Mouse (Mus musculus) neutrophil, adult 59 days (primary cell): ENCODE results near the gene Tyro3. TPM values are rescaled to one million over a fixed set of nuclear protein-coding genes. Genes with fewer than 3 reads are reported as not detected.

ENCODE experiments used
- total RNA-seq, 2 experiments: library from RNA; stranded (reverse); gene quantifications; 1 replicate in 1 of 2; 2 replicates in 1 of 2; pipeline ENCODE4 v1.2.4; 2023

Gene Tyro3
- total RNA-seq = 1 to 10 TPM in 1 of 2 experiments, under 1 TPM in 1; 0.24 to 1.3 TPM

GRCm38 (mm10) chr2:119797279-119797783 lies at the start of gene Tyro3:
TSS of gene Tyro3 (plus strand) at chr2:119797733.

GRCm38 (mm10) chr2:119760251-119760650 lies 37.3 kb upstream of the Tyro3 start, which contains the start of gene Ltk:
TSS of gene Ltk (minus strand) at chr2:119760431.

GRCm38 (mm10) chr2:119787206-119787883 lies 10.2 kb upstream of the Tyro3 start, which contains the start of gene Rpap1:
TSS of gene Rpap1 (minus strand) at chr2:119787537.

Other genes starting within 250 kb of the Tyro3 start
- gene Nusap1, start 179.4 kb upstream of the Tyro3 start, total RNA-seq = 10 to 100 TPM; 34.5 to 41.5 TPM
- gene Oip5, start 179.3 kb upstream of the Tyro3 start, total RNA-seq = 1 to 10 TPM; 7.6 to 9.3 TPM
- 1 to 10 TPM; 7.2 to 8.2 TPM for gene Ndufaf1, start 134.9 kb upstream of the Tyro3 start, total RNA-seq
- gene Rtf1, start 122.7 kb upstream of the Tyro3 start, total RNA-seq = 10 to 100 TPM; 26.9 to 31.5 TPM
- under 1 TPM in 1 of 2 experiments, not detected in 1; 0.20 TPM for gene Itpka, start 55.4 kb upstream of the Tyro3 start, total RNA-seq
- gene Ltk, start 37.3 kb upstream of the Tyro3 start, total RNA-seq = not detected
- gene Rpap1, start 10.2 kb upstream of the Tyro3 start, total RNA-seq = 10 to 100 TPM in 1 of 2 experiments, 1 to 10 TPM in 1; 7.9 to 10.5 TPM
- 10 to 100 TPM; 36.8 to 43.5 TPM for gene Mga, start 99.5 kb downstream of the Tyro3 start, total RNA-seq
- 1 to 10 TPM; 5.3 to 7.8 TPM for gene Mapkbp1, start 175.0 kb downstream of the Tyro3 start, total RNA-seq
- 1 to 10 TPM; 2.4 to 4.1 TPM for gene Jmjd7, start 229.8 kb downstream of the Tyro3 start, total RNA-seq
- under 1 TPM in 1 of 2 experiments, not detected in 1; 0.80 TPM for gene Gm28042, start 229.8 kb downstream of the Tyro3 start, total RNA-seq
- gene Pla2g4b, start 235.7 kb downstream of the Tyro3 start, total RNA-seq = 1 to 10 TPM in 1 of 2 experiments, under 1 TPM in 1; 0.76 to 2.0 TPM